Mouse (Mus musculus) E14TG2a.4 (cell line): ENCODE results near the gene Tfap4.

Source experiments
- CTCF ChIP-seq: conservative IDR thresholded peaks from 2 replicates; pipeline ENCODE4 v1.5.1; 2014; ENCODE audit warnings: low read length
- NANOG ChIP-seq: IDR thresholded peaks from 2 replicates; pipeline ENCODE4 v1.6.1; 2014; ENCODE audit warnings: borderline replicate concordance, low read length, mixed read lengths

DNA sequence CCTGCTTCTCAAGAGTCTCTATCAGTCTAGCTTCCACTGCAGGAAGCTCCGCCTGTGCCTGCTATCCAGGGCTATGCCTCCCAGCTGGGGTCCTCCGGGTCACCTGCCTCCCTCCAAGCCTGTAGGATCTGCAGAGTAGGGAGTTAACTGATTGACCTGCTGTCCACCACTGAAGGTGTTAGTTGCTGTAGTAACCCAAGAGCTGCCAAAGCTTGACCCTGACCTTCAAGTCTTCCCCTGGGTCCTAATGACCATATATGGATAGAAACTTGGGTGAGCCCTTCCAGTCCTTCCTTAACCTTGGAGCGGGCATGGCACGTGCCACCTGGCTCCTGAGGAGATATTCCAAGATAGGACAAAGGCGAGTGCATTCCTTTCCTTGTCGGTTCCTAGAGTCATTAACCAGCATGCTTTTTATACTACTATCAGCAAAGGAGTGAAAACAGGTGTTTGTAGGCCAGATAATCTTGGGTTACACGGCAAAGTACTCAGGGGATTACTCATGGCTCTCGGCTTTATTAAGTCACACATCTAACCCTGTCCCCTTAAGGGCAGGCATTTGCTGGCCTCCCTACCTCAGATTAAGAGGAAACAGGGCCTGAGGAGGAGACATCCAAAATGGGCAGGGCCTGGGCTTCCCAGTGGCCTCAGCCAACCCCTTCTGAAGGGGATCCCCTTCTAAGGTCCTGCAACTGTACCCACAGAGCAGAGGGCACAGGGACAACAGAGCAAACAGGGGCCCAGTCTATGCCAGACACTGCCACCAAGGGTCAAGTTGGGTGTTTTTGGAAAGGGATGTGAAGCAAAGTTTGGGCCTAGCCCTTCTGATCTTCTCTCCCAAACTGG, 61.7 kb downstream of the Tfap4 start:
- TF ChIP-seq CTCF = no peak
- peak; percentile 15; the same call in 1 of the 2 replicates for TF ChIP-seq NANOG
